Mouse (Mus musculus): ENCODE data around the gene Ctnna2. TPM values are rescaled to one million over a fixed set of nuclear protein-coding genes. Genes with fewer than 3 reads are reported as not detected.

The Ctnna2 gene
- polyA plus RNA-seq, 1 experiment from 2014 or later, result 1.8 TPM

GRCm38 (mm10) chr6:77288402-77288801 lies 691.1 kb downstream of the Ctnna2 start:
- Histone ChIP-seq H3K9me3 (replicated peaks; ENCODE audit: control insufficient read depth, low read length) (no peaks in the 10 kb centered on the region), H3K4me2 (no peak overlapping the region), H3K36me3 (ENCODE audit: control insufficient read depth, insufficient read depth, low read length) (no peaks in the 10 kb centered on the region), H3K4me3 (ENCODE audit: low read depth, low read length) (no peak overlapping the region), H3K4me1 (ENCODE audit: control insufficient read depth, insufficient read depth, low read length) (no peaks in the 10 kb centered on the region), H3K9ac (ENCODE audit: low read depth, low read length) (no peak overlapping the region), H3K27me3 (ENCODE audit: control insufficient read depth, insufficient read depth, low read length) (no peaks in the 10 kb centered on the region), H3K27ac (ENCODE audit: low read depth, low read length) (no peak overlapping the region)
- no peak for ATAC-seq (replicated peaks; ENCODE audit: insufficient number of reproducible peaks, low FRiP score, low TSS enrichment)

- no peak for ATAC-seq (replicated peaks; ENCODE audit: insufficient number of reproducible peaks, low FRiP score, low TSS enrichment)
- Histone ChIP-seq H3K9ac (ENCODE audit: low read depth, low read length) (no peak overlapping the region), H3K4me3 (ENCODE audit: low read depth, low read length) (no peak overlapping the region), H3K27me3 (ENCODE audit: control insufficient read depth, insufficient read depth, low read length) (no peaks in the 10 kb centered on the region), H3K9me3 (replicated peaks; ENCODE audit: control insufficient read depth, low read length) (no peaks in the 10 kb centered on the region), H3K4me2 (no peak overlapping the region), H3K27ac (ENCODE audit: low read depth, low read length) (no peak overlapping the region), H3K36me3 (ENCODE audit: control insufficient read depth, insufficient read depth, low read length) (no peaks in the 10 kb centered on the region), H3K4me1 (ENCODE audit: control insufficient read depth, insufficient read depth, low read length) (no peaks in the 10 kb centered on the region)
- WGBS (ENCODE audit: insufficient replicate concordance), result 85% methylated on average over 5 of the region's 5 CpGs
Measured at GRCm38 (mm10) chr6:77286317-77286716, 693.2 kb downstream of the Ctnna2 start.

- Histone ChIP-seq H3K4me1 (ENCODE audit: control insufficient read depth, insufficient read depth, low read length) (no peaks in the 10 kb centered on the region), H3K27me3 (ENCODE audit: control insufficient read depth, insufficient read depth, low read length) (no peaks in the 10 kb centered on the region), H3K27ac (ENCODE audit: low read depth, low read length) (no peak overlapping the region), H3K36me3 (ENCODE audit: control insufficient read depth, insufficient read depth, low read length) (no peaks in the 10 kb centered on the region), H3K9me3 (replicated peaks; ENCODE audit: control insufficient read depth, low read length) (no peaks in the 10 kb centered on the region), H3K4me3 (ENCODE audit: low read depth, low read length) (no peak overlapping the region), H3K4me2 (no peak overlapping the region), H3K9ac (ENCODE audit: low read depth, low read length) (no peak overlapping the region)
- WGBS (ENCODE audit: insufficient replicate concordance), result 76% methylated on average over 5 of the region's 5 CpGs
- ATAC-seq (replicated peaks; ENCODE audit: insufficient number of reproducible peaks, low FRiP score, low TSS enrichment), result no peak
Measured at GRCm38 (mm10) chr6:77278794-77279193, 700.7 kb downstream of the Ctnna2 start.

GRCm38 (mm10) chr6:77265163-77265562 lies 714.3 kb downstream of the Ctnna2 start:
- WGBS (ENCODE audit: insufficient replicate concordance), result 80% methylated on average over 3 of the region's 3 CpGs
- H3K36me3 ChIP-seq (ENCODE audit: control insufficient read depth, insufficient read depth, low read length), result no peaks in the 10 kb centered on the region

GRCm38 (mm10) chr6:77257358-77258105 lies 722.0 kb downstream of the Ctnna2 start:
- no peak overlapping the region for H3K27ac ChIP-seq (ENCODE audit: low read depth, low read length)

More at GRCm38 (mm10) chr6:77265163-77265562, 714.3 kb downstream of the Ctnna2 start:
- Histone ChIP-seq H3K9me3 (replicated peaks; ENCODE audit: control insufficient read depth, low read length) (no peaks in the 10 kb centered on the region), H3K4me3 (ENCODE audit: low read depth, low read length) (no peak overlapping the region), H3K27ac (ENCODE audit: low read depth, low read length) (no peak overlapping the region), H3K4me2 (no peak overlapping the region), H3K27me3 (ENCODE audit: control insufficient read depth, insufficient read depth, low read length) (no peaks in the 10 kb centered on the region), H3K4me1 (ENCODE audit: control insufficient read depth, insufficient read depth, low read length) (no peaks in the 10 kb centered on the region), H3K9ac (ENCODE audit: low read depth, low read length) (no peak overlapping the region)
- no peak for ATAC-seq (replicated peaks; ENCODE audit: insufficient number of reproducible peaks, low FRiP score, low TSS enrichment)

GRCm38 (mm10) chr6:77256348-77256747 lies 723.2 kb downstream of the Ctnna2 start:
- Histone ChIP-seq H3K36me3 (ENCODE audit: control insufficient read depth, insufficient read depth, low read length) (no peaks in the 10 kb centered on the region), H3K9ac (ENCODE audit: low read depth, low read length) (no peak overlapping the region), H3K9me3 (replicated peaks; ENCODE audit: control insufficient read depth, low read length) (no peaks in the 10 kb centered on the region), H3K27me3 (ENCODE audit: control insufficient read depth, insufficient read depth, low read length) (no peaks in the 10 kb centered on the region), H3K4me2 (no peak overlapping the region), H3K4me1 (ENCODE audit: control insufficient read depth, insufficient read depth, low read length) (no peaks in the 10 kb centered on the region), H3K4me3 (ENCODE audit: low read depth, low read length) (no peak overlapping the region), H3K27ac (ENCODE audit: low read depth, low read length) (no peak overlapping the region)
- no peak for ATAC-seq (replicated peaks; ENCODE audit: insufficient number of reproducible peaks, low FRiP score, low TSS enrichment)
- 76% methylated on average over 4 of the region's 4 CpGs for WGBS (ENCODE audit: insufficient replicate concordance)

More at GRCm38 (mm10) chr6:77257358-77258105, 722.0 kb downstream of the Ctnna2 start:
- Histone ChIP-seq H3K4me2 (no peak overlapping the region), H3K27me3 (ENCODE audit: control insufficient read depth, insufficient read depth, low read length) (no peaks in the 10 kb centered on the region), H3K9ac (ENCODE audit: low read depth, low read length) (no peak overlapping the region), H3K9me3 (replicated peaks; ENCODE audit: control insufficient read depth, low read length) (no peaks in the 10 kb centered on the region), H3K36me3 (ENCODE audit: control insufficient read depth, insufficient read depth, low read length) (no peaks in the 10 kb centered on the region), H3K4me1 (ENCODE audit: control insufficient read depth, insufficient read depth, low read length) (no peaks in the 10 kb centered on the region), H3K4me3 (ENCODE audit: low read depth, low read length) (no peak overlapping the region)
- ATAC-seq (replicated peaks; ENCODE audit: insufficient number of reproducible peaks, low FRiP score, low TSS enrichment), result no peak
- whole genome bisulfite sequencing (ENCODE audit: insufficient replicate concordance), result 37% methylated on average over 7 of the region's 7 CpGs

GRCm38 (mm10) chr6:77253480-77253879 lies 726.0 kb downstream of the Ctnna2 start:
- Histone ChIP-seq H3K27ac (ENCODE audit: low read depth, low read length) (no peak overlapping the region), H3K4me2 (no peak overlapping the region), H3K27me3 (ENCODE audit: control insufficient read depth, insufficient read depth, low read length) (no peaks in the 10 kb centered on the region), H3K9me3 (replicated peaks; ENCODE audit: control insufficient read depth, low read length) (no peaks in the 10 kb centered on the region), H3K9ac (ENCODE audit: low read depth, low read length) (no peak overlapping the region), H3K4me1 (ENCODE audit: control insufficient read depth, insufficient read depth, low read length) (no peaks in the 10 kb centered on the region), H3K4me3 (ENCODE audit: low read depth, low read length) (no peak overlapping the region), H3K36me3 (ENCODE audit: control insufficient read depth, insufficient read depth, low read length) (no peaks in the 10 kb centered on the region)
- 81% methylated on average over 5 of the region's 5 CpGs for WGBS (ENCODE audit: insufficient replicate concordance)
- ATAC-seq (replicated peaks; ENCODE audit: insufficient number of reproducible peaks, low FRiP score, low TSS enrichment), result no peak

- peaks cover 12% of the 10 kb centered on the region for H3K4me1 ChIP-seq (ENCODE audit: control insufficient read depth, insufficient read depth, low read length)
- H3K36me3 ChIP-seq (ENCODE audit: control insufficient read depth, insufficient read depth, low read length), result no peaks in the 10 kb centered on the region
- H3K9me3 ChIP-seq (replicated peaks; ENCODE audit: control insufficient read depth, low read length), result no peaks in the 10 kb centered on the region
- no peak overlapping the region for H3K27ac ChIP-seq (ENCODE audit: low read depth, low read length)
- peak overlapping the region; percentile 75 for H3K4me2 ChIP-seq
- under 1% methylated on average over 43 of the region's 43 CpGs for WGBS (ENCODE audit: insufficient replicate concordance)
- no peak overlapping the region for H3K9ac ChIP-seq (ENCODE audit: low read depth, low read length)
- H3K4me3 ChIP-seq (ENCODE audit: low read depth, low read length), result peak overlapping the region; percentile 41
- peak; percentile 44; the same call in 1 of the 2 replicates for ATAC-seq (replicated peaks; ENCODE audit: insufficient number of reproducible peaks, low FRiP score, low TSS enrichment)
- peaks cover 46% of the 10 kb centered on the region for H3K27me3 ChIP-seq (ENCODE audit: control insufficient read depth, insufficient read depth, low read length)
Measured at GRCm38 (mm10) chr6:77243541-77244231, 735.8 kb downstream of the Ctnna2 start.

Measured in heart, embryonic 11.5 days (tissue).